Mouse (Mus musculus) heart, embryonic 12.5 days (tissue): Measurements from ENCODE around the gene Cxcr2. TPM values are rescaled to one million over a fixed set of nuclear protein-coding genes. Genes with fewer than 3 reads are reported as not detected.
A peak's percentile ranks its signal among the peaks of the same experiment; 100 is the strongest.
"Not testable (repeated sequence)": the region's sequence is repeated elsewhere in the genome, so short reads cannot be mapped to it uniquely, and the experiment has no call there.

ENCODE experiments used
- ATAC-seq: fragments of 200-750 bp; cut with Nextera tagmentation; 2 replicates; pipeline ENCODE4 v1.8.0; 2017; ENCODE audit warnings: moderate TSS enrichment, moderate library complexity; ENCODE audit not compliant: insufficient number of reproducible peaks, low FRiP score
- H3K27ac ChIP-seq: fragments of 300-500 bp; sonication (generic); 2 replicates; pipeline ENCODE4 v1.5.1; 2016; ENCODE audit warnings: mild to moderate bottlenecking, moderate library complexity; ENCODE audit not compliant: poor library complexity, severe bottlenecking
- H3K27me3 ChIP-seq: fragments of 300-500 bp; sonication (generic); replicated peaks from 2 replicates; pipeline ENCODE4 v1.6.1; 2016; ENCODE audit warnings: mild to moderate bottlenecking, moderate library complexity
- H3K36me3 ChIP-seq: fragments of 300-500 bp; sonication (generic); 2 replicates; pipeline ENCODE4 v1.6.1; 2016; ENCODE audit warnings: mild to moderate bottlenecking, moderate library complexity
- H3K4me1 ChIP-seq: fragments of 300-500 bp; sonication (generic); replicated peaks from 2 replicates; pipeline ENCODE4 v1.6.1; 2016; ENCODE audit warnings: mild to moderate bottlenecking
- H3K4me2 ChIP-seq: fragments of 300-500 bp; sonication (generic); 2 replicates; pipeline ENCODE4 v1.6.1; 2016; ENCODE audit warnings: mild to moderate bottlenecking, moderate library complexity
- H3K4me3 ChIP-seq: fragments of 300-500 bp; sonication (generic); 2 replicates; pipeline ENCODE4 v1.5.1; 2016; ENCODE audit warnings: mild to moderate bottlenecking
- H3K9ac ChIP-seq: fragments of 300-500 bp; sonication (generic); 2 replicates; pipeline ENCODE4 v1.6.1; 2016; ENCODE audit warnings: mild to moderate bottlenecking, moderate library complexity
- H3K9me3 ChIP-seq: fragments of 300-500 bp; sonication (generic); replicated peaks from 2 replicates; pipeline ENCODE4 v1.6.1; 2016; ENCODE audit warnings: mild to moderate bottlenecking, moderate library complexity
- WGBS: fragments of 180-500 bp; shearing (Covaris S2); methylation state at CpG from one replicate; pipeline ENCODE4 v1.1.7; 2016; 5-methylcytosine and 5-hydroxymethylcytosine counted together
- polyA plus RNA-seq: library from polyadenylated mRNA; unstranded; fragments of >200 nt; fragmentation: Nextera tagmentation; extraction: Ambion mirVana; gene quantifications from 2 replicates; pipeline ENCODE4 v1.2.1, GENCODE M21; 2016

Gene Cxcr2
- polyA plus RNA-seq, 1 experiment from 2014 or later, result 0.11 TPM

DNA sequence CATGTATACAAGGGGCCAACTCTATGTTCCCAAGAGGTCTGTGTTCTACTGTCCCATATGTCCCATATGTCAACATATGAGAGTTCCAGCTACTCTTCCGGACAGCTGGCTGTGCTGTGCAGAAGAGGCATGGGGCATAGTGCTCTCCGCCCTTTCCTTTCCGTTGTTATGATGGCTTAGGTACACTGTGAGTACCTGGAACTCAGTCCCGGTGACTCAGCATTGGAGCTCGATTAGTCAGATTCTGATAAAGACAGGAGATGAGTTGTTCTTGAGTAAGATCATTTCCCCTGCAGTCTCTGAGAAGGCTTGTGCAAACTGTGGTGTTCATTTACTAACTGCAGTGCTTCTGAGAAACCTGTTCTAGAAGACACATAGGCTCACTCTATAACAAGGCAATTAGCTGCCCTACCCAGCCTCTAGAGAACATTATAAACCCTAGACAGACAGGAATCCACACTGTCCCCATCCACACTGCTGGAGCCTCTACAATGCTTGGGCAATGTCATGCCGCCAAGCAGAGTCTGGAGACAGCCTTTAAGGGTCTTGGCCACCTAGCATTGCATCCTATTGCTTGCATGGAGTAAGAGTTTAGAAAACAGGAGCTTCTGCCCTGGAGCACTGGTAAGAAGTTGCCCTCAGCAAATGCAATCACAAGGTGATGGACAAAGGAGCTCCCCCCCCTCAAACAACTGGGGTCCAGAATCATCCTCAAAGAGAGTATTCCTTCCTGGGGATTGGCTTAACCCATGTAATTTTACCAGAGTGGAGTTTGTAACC lies 4.5 kb upstream of the Cxcr2 start:
- Histone ChIP-seq H3K27ac (no peak overlapping the region), H3K27me3 (no peaks in the 10 kb centered on the region), H3K4me1 (peaks cover 42% of the 10 kb centered on the region), H3K4me3 (no peak overlapping the region), H3K9me3 (no peaks in the 10 kb centered on the region), H3K36me3 (no peaks in the 10 kb centered on the region), H3K9ac (no peak overlapping the region), H3K4me2 (no peak overlapping the region)
- no peak for ATAC-seq
- 71% methylated on average over 6 of the region's 6 CpGs for WGBS

DNA sequence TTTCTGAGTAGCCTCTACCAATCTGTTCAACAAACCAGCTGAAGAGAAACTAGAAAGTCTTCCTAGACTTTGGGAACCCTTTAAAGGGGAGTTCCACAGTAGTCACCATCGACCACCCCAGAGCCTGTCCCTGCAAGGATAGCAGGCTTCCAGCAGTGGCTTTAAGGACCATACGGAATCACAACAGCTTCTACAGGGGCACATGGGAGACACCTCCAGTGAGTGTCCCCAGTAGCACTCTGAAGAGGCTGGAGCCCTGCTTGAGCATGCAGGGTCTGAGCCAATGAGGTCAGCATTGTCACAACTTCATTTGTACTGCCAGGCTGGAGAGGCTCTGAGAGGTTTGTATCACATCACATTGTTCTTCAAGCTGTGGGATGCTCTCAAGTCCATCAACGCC lies 3.7 kb upstream of the Cxcr2 start:
- no peaks in the 10 kb centered on the region for H3K27me3 ChIP-seq
- ATAC-seq, result no peak
- WGBS, result 68% methylated on average over 3 of the region's 3 CpGs
- H3K27ac ChIP-seq, result no peak overlapping the region
- H3K4me3 ChIP-seq, result no peak overlapping the region
- H3K9ac ChIP-seq, result no peak overlapping the region
- no peaks in the 10 kb centered on the region for H3K9me3 ChIP-seq
- no peaks in the 10 kb centered on the region for H3K36me3 ChIP-seq
- no peak overlapping the region for H3K4me2 ChIP-seq
- peaks cover 42% of the 10 kb centered on the region for H3K4me1 ChIP-seq

DNA sequence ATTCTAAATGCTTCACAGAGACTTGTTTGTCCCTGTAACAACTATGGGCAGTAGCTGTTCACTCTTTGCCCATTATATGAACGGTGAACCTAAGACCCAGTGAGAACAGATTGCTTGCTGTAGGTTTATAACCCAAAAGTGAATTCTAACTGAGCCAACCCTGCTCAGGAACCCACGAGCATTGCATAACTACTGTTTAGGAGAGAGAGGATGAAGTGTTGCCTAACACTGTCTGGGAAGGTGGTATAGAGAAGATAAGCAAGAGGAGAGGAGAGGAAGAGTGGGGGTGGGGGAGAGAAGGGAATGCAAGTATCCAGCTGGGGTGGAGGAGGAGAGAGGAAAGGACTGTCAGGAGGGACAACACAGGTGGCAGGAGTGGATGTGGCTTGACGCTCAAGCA lies 2.7 kb upstream of the Cxcr2 start:
- Histone ChIP-seq H3K4me3 (no peak overlapping the region), H3K27me3 (no peaks in the 10 kb centered on the region), H3K36me3 (no peaks in the 10 kb centered on the region), H3K9ac (no peak overlapping the region), H3K4me1 (peaks cover 45% of the 10 kb centered on the region), H3K4me2 (no peak overlapping the region), H3K27ac (no peak overlapping the region), H3K9me3 (no peaks in the 10 kb centered on the region)
- WGBS, result 48% methylated on average over 3 of the region's 3 CpGs
- no peak for ATAC-seq

DNA sequence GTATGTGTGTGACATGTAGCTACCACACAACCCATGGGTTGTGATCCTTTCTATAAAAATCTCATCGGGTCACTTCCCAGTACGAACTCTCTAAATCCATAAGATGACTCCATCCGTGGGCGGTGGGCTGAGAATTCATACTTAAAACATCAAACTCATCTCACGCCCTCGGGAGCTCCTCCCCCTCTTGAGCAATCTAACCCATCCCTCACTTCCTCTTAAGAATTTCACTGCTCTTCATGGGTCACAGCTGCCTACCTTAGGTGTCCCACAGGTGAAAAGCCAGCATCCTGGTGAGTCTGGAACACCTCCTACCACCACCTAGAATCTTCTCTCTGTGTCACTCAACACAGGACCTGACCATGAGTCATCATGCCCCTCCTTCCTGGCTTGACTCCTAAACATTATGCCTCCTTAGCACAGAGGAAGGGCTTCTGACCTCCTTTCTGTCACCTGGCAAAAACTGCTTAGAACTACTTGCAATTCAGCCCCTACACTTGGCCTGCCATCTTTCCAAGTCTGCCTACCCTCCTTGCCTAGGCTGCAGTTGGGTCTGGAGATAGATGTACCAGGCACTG lies 1.7 kb downstream of the Cxcr2 start:
- Histone ChIP-seq H3K27me3 (no peaks in the 10 kb centered on the region), H3K9me3 (no peaks in the 10 kb centered on the region), H3K4me3 (no peak overlapping the region), H3K4me1 (peaks cover 32% of the 10 kb centered on the region), H3K4me2 (no peak overlapping the region), H3K36me3 (no peaks in the 10 kb centered on the region), H3K9ac (no peak overlapping the region), H3K27ac (peak overlapping the region; percentile 84; the same call in 1 of the 2 replicates)
- ATAC-seq, result no peak
- WGBS, result 88% methylated on average over 6 of the region's 6 CpGs

DNA sequence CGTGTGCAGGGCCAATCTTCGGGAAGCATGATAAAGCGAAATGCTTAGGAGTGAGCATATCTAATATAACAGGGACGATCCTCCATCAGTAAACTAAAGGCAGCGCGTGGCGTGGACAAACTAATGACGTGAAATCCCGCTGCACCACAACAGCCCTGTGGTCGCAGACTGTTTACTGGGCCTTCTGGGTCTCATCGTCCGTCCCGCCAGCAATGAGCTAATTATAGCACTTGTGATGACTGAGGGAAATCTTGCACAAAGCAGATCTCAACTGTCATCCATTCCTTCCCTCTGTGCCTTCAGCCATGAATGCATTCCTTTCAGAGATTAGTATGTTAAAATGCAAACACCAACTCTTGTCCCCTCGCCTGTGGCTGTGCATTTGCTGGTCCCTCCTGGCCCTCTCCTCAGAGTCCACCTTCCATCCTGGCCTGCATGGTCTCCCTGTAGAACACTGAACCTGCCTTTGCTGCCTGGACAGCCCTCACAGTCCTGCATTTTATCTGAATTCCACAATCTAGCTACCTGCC lies 2.7 kb downstream of the Cxcr2 start:
- H3K9me3 ChIP-seq, result no peaks in the 10 kb centered on the region
- H3K4me3 ChIP-seq, result no peak overlapping the region
- 42% methylated on average over 14 of the region's 14 CpGs for WGBS
- peak overlapping the region; percentile 30 for H3K4me2 ChIP-seq
- peak overlapping the region; percentile 84 for H3K27ac ChIP-seq
- 0 out of 2 replicates have a peak, but pooled peaks have one; percentile 25 for ATAC-seq
- H3K36me3 ChIP-seq, result no peaks in the 10 kb centered on the region
- peaks cover 23% of the 10 kb centered on the region for H3K4me1 ChIP-seq
- H3K9ac ChIP-seq, result no peak overlapping the region; the same call in 1 of the 2 replicates
- H3K27me3 ChIP-seq, result no peaks in the 10 kb centered on the region

- peaks cover 19% of the 10 kb centered on the region for H3K4me1 ChIP-seq
- H3K27ac ChIP-seq, H3K4me3 ChIP-seq, H3K27me3 ChIP-seq, H3K4me2 ChIP-seq, ATAC-seq, H3K36me3 ChIP-seq, H3K9ac ChIP-seq, H3K9me3 ChIP-seq: not testable (repeated sequence)
- 82% methylated on average over 5 of the region's 5 CpGs for WGBS
Observed at GRCm38 (mm10) chr1:74159613-74160012, 5.8 kb downstream of the Cxcr2 start.

DNA sequence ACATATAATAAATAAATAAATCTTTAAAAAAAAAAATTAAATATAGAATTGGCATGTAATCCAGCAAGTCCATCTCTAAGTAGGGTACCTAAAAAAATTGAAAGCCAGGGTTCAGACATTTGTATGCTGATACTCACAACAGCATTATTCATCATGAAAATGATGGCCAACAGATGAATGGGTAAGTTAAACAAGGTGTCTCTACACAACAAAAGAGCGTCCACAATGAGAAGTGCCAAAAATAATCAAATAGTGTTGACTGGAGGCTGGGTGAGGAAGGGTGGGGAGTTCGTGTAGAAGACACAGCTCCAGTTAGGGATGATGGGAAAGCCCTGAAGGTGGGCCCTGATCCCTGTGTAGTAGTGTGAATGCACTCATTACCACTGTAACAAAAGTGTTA lies 6.2 kb downstream of the Cxcr2 start:
- Histone ChIP-seq H3K4me1 (peaks cover 19% of the 10 kb centered on the region), H3K9me3 (no peaks in the 10 kb centered on the region), H3K4me2 (no peak overlapping the region), H3K27ac (no peak overlapping the region), H3K27me3 (no peaks in the 10 kb centered on the region), H3K9ac (no peak overlapping the region), H3K36me3 (no peaks in the 10 kb centered on the region), H3K4me3 (no peak overlapping the region)
- WGBS, result 42% methylated on average over 2 of the region's 2 CpGs
- ATAC-seq, result no peak

GRCm38 (mm10) chr1:74167136-74167535 lies 13.3 kb downstream of the Cxcr2 start:
- Histone ChIP-seq H3K27ac (no peak overlapping the region), H3K4me3 (no peak overlapping the region), H3K27me3 (no peaks in the 10 kb centered on the region), H3K9ac (no peak overlapping the region), H3K4me2 (no peak overlapping the region), H3K9me3 (no peaks in the 10 kb centered on the region), H3K36me3 (no peaks in the 10 kb centered on the region), H3K4me1 (no peaks in the 10 kb centered on the region)
- WGBS, result 65% methylated on average over 5 of the region's 5 CpGs
- no peak for ATAC-seq

DNA sequence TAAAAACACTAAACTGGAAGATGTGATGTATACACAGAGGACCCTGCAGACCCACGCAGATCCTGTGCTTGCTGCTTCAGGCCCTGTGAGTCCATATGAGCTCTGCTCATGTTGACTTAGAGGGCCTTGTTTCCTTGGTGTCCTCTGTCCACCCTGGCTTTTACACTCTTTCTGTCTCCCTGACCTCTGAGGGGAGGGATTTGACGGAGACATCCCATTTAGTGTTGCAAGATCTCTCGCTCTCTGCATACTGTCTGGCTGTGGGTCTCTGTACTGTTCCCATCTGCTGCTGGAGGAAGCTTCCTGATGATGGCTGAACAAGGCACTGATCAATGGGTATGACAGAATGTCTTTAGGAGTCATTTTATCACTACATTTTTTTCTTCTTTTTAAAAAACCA lies 15.9 kb downstream of the Cxcr2 start:
- 89% methylated on average over 3 of the region's 3 CpGs for WGBS
- no peak overlapping the region for H3K27ac ChIP-seq

GRCm38 (mm10) chr1:74172722-74173121 lies 18.9 kb downstream of the Cxcr2 start:
- no peak overlapping the region for H3K4me2 ChIP-seq
- no peak overlapping the region for H3K4me3 ChIP-seq
- no peak overlapping the region for H3K9ac ChIP-seq
- 52% methylated on average over 3 of the region's 3 CpGs for WGBS
- H3K27me3 ChIP-seq, result no peaks in the 10 kb centered on the region
- H3K4me1 ChIP-seq, result peaks cover 4% of the 10 kb centered on the region; the same call in 1 of the 2 replicates
- H3K36me3 ChIP-seq, result no peaks in the 10 kb centered on the region
- no peak for ATAC-seq
- H3K27ac ChIP-seq, result no peak overlapping the region
- H3K9me3 ChIP-seq, result no peaks in the 10 kb centered on the region

More for the DNA sequence above, 15.9 kb downstream of the Cxcr2 start:
- no peak overlapping the region for H3K9ac ChIP-seq
- no peak overlapping the region for H3K4me2 ChIP-seq
- ATAC-seq, result no peak
- peaks cover 3% of the 10 kb centered on the region; the same call in 1 of the 2 replicates for H3K4me1 ChIP-seq
- H3K27me3 ChIP-seq, result no peaks in the 10 kb centered on the region
- H3K36me3 ChIP-seq, result no peaks in the 10 kb centered on the region
- no peak overlapping the region for H3K4me3 ChIP-seq
- H3K9me3 ChIP-seq, result no peaks in the 10 kb centered on the region

DNA sequence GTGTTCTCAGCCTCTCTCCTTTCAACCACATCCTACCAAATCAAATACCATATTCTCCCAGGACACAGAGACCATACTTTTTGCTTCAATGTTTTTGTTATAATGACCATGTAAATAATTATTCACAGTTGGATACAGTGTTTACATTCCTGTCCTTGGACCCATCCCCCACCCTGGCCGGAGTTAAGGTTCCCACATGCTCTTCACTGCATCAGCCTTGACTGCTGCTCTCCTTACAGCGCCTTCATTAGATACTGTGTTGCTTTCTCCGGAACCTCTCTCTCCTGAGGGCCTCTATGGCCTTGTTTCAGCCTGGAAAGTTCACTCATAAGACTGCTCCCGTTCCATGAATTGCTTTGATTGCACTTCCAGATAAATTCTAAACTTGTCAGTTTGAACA lies 21.9 kb downstream of the Cxcr2 start:
- Histone ChIP-seq H3K27me3 (no peaks in the 10 kb centered on the region), H3K4me1 (peaks cover 24% of the 10 kb centered on the region), H3K36me3 (no peaks in the 10 kb centered on the region), H3K27ac (no peak overlapping the region), H3K9me3 (no peaks in the 10 kb centered on the region), H3K9ac (no peak overlapping the region), H3K4me3 (no peak overlapping the region), H3K4me2 (no peak overlapping the region)
- no peak for ATAC-seq
- 63% methylated on average over 4 of the region's 4 CpGs for WGBS
